Mouse (Mus musculus) thymus, postnatal 14 days (tissue): ENCODE measurements around the gene Gimap9.

Experiments used
- DNase-seq: peaks from one replicate; pipeline ENCODE4 v3.0.0; 2021

Gene Gimap9

GRCm38 (mm10) chr6:48675931-48676859 is at the start of gene Gimap9:
Gimap9 (plus strand) TSS chr6:48676129.
- peak; percentile 92 for DNase-seq

- no peak for DNase-seq
Measured at GRCm38 (mm10) chr6:48626464-48626863, 49.5 kb upstream of the Gimap9 start, which contains the start of gene AI854703. AI854703 (plus strand) TSS chr6:48626764.

- peak; percentile 52 for DNase-seq
Measured at GRCm38 (mm10) chr6:48626984-48627383, 48.9 kb upstream of the Gimap9 start.

- no peak for DNase-seq
Measured at GRCm38 (mm10) chr6:48627511-48627924, 48.4 kb upstream of the Gimap9 start.

- no peak for DNase-seq
Measured at GRCm38 (mm10) chr6:48628377-48628776, 47.6 kb upstream of the Gimap9 start.

GRCm38 (mm10) chr6:48628808-48629660 is 46.9 kb upstream of the Gimap9 start:
- DNase-seq: peak; percentile 66

- no peak for DNase-seq
Measured at GRCm38 (mm10) chr6:48629661-48630034, 46.3 kb upstream of the Gimap9 start.

- DNase-seq: no peak
Measured at GRCm38 (mm10) chr6:48630831-48631230, 45.1 kb upstream of the Gimap9 start.

GRCm38 (mm10) chr6:48635105-48635504 is 40.8 kb upstream of the Gimap9 start:
- no peak for DNase-seq

GRCm38 (mm10) chr6:48636515-48636914 is 39.4 kb upstream of the Gimap9 start:
- DNase-seq: no peak

GRCm38 (mm10) chr6:48637811-48638500 is 38.0 kb upstream of the Gimap9 start:
- DNase-seq: no peak

GRCm38 (mm10) chr6:48638553-48638952 is 37.4 kb upstream of the Gimap9 start:
- no peak for DNase-seq

GRCm38 (mm10) chr6:48641391-48641790 is 34.5 kb upstream of the Gimap9 start:
- DNase-seq: no peak

GRCm38 (mm10) chr6:48642764-48643292 is 33.1 kb upstream of the Gimap9 start:
- DNase-seq: peak; percentile 41

GRCm38 (mm10) chr6:48645660-48646308 is 30.1 kb upstream of the Gimap9 start:
- DNase-seq: peak; percentile 84

- DNase-seq: no peak
Measured at GRCm38 (mm10) chr6:48646309-48646690, 29.6 kb upstream of the Gimap9 start.

- peak; percentile 92 for DNase-seq
Measured at GRCm38 (mm10) chr6:48646995-48647394, 28.9 kb upstream of the Gimap9 start, which contains the start of gene Gimap8. Gimap8 (plus strand) TSS chr6:48647234.

- no peak for DNase-seq
Measured at GRCm38 (mm10) chr6:48647611-48648010, 28.3 kb upstream of the Gimap9 start.

GRCm38 (mm10) chr6:48648779-48649178 is 27.1 kb upstream of the Gimap9 start:
- DNase-seq: no peak

- DNase-seq: no peak
Measured at GRCm38 (mm10) chr6:48650041-48650440, 25.9 kb upstream of the Gimap9 start.

- DNase-seq: no peak
Measured at GRCm38 (mm10) chr6:48658721-48659120, 17.2 kb upstream of the Gimap9 start.

- no peak for DNase-seq
Measured at GRCm38 (mm10) chr6:48664750-48665149, 11.2 kb upstream of the Gimap9 start.
